Mouse (Mus musculus): Measurements from ENCODE around the gene Tet2.

- TF ChIP-seq CTCF (IDR thresholded peaks at IDR 0.05; ENCODE audit: low read depth): no peak
- TF ChIP-seq EP300 (IDR thresholded peaks at IDR 0.05; ENCODE audit: low read depth): no peak
Observed at GRCm38 (mm10) chr3:133539991-133540390, 4.9 kb downstream of the Tet2 start.

Measured in liver, embryonic 14.5 days (tissue).